Mouse (Mus musculus) adrenal gland, postnatal 25 days (tissue): Measurements from ENCODE around the gene Pla2g4e. TPM values are rescaled to one million over a fixed set of nuclear protein-coding genes. Genes with fewer than 3 reads are reported as not detected.

Experiments used
- DNase-seq: peaks from one replicate; pipeline ENCODE4 v3.0.0; 2021; ENCODE audit warnings: mixed read lengths
- long read RNA-seq: library from polyadenylated mRNA; stranded (forward); transcript quantifications from one replicate; pipeline ENCODE4 v2.0.0, GENCODE M21; 2021
- total RNA-seq: library from RNA; stranded (reverse); gene quantifications from 2 replicates; pipeline ENCODE4 v1.2.3, GENCODE M21; 2021

Pla2g4e gene
- total RNA-seq, result 0.33 and 0.36 TPM in 2 replicates
- long read RNA-seq, partial matches to known transcripts, result 1 of 1 reads
- long read RNA-seq, other reads (novel, unspliced or antisense), result 0 of 1 reads

GRCm38 (mm10) chr2:120244679-120245420 is at the start of gene Pla2g4e:
Gene Pla2g4e (minus strand): TSS chr2:120245335.
- peak; percentile 15 for DNase-seq

DNA sequence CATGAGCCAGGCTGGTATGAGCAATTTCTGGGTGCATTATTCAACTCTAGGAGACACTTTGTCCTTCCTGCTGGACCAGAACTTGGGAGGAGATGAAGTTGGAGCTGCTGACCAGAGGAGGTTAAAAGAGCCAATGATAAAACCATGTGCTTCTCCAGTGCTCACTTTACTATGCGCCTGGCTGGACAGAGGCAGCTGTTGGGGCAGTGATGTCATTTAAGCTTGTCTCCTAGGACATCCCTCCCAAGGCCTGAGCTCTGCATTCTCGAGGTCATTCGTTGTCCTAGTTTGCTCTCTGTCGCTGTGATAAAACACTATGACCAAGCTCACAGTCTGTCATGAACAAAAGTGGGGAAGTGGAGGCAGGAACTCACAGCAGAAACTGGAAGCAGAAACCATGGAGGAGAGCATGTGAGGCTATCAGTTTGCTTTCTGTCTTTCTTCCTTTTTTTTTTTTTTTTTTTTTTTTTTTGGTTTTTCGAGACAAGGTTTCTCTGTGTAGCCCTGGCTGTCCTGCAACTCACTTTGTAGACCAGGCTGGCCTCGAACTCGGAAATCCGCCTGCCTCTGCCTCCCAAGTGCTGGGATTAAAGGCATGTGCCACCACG is 46.4 kb upstream of the Pla2g4e start:
- DNase-seq, result peak; percentile 23

DNA sequence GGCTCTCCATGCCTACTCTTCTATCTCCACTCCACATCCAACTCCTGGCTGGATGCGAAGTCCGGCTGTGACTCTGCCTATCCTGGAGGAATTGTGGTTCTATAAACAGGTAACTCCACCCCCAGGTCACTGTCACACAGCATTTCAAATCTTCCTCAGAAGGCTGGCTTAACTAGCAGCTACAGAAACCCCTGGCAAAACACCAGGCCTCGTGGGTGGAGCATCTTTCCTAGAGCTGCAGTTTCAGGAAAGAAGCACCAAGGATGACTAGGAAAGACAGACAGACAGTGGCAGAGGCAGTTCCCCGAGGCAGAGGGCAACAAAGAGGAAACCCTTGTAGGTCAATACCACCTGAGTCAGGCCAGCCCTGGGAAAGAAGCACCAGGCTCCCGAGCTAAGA is 43.9 kb upstream of the Pla2g4e start, which contains the start of gene Pla2g4d:
Gene Pla2g4d, minus strand, starts transcription at position 203 of the 400 bp plus-strand sequence.
- DNase-seq, result no peak

DNA sequence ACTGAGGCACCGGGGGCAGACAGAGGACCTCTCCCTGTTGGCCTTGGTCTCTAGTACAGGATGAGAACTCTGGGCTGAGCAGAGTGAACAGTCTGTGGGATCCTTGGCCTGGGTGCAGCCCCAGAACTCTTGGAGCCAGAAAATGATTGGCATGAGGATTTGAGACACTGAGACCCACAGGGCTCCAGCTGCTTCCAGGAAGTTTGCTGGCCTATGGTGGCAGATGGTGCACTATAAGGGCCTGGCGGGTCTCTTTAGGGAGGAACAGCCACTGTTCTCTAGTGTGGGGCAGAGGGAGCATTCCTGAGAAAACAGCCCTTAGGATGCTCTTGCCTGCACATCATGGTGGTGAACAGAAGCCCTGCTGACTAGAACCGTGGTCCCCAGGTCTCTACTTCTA is 43.3 kb upstream of the Pla2g4e start:
- DNase-seq, result no peak

DNA sequence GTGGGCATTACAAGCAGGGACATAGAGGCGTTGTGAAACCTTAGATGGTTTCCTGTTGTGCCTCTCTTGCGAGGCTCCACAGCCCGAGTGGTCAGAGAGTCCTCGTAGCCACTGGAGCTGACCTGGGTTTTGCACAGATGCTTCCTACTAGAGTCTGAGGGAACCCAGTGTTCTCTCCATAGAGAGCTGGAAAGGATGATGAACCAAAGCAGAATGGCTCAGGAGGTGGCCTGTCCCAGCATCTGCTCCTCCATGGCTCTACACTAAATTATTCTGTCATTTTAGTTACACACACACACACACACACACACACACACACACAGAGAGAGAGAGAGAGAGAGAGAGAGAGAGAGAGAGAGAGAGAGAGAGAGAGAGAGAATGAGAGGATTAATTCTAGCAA is 40.5 kb upstream of the Pla2g4e start:
- DNase-seq, result no peak

GRCm38 (mm10) chr2:120284705-120285104 is 39.6 kb upstream of the Pla2g4e start:
- DNase-seq, result no peak

DNA sequence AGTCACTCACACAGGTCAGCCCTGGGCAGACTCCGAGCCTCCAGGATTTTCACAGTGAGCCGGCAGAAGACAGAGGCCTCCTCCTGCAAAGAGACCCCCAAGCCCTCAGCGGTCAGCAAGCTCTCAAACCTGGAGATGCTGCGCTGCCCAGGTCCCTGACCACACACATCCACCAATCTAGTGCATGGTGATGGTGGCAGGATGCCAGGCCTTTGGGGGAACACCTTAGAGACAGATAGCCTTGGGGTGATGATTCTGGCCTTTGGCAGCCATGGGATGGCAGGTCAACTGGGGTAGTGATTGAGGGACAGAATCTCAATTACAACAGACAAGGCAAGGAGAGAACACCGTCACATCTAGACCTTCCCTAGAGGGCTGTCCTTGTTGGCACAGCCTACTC is 39.0 kb upstream of the Pla2g4e start:
- DNase-seq, result peak; percentile 46

- DNase-seq, result peak; percentile 52
Measured at GRCm38 (mm10) chr2:120283550-120283949, 38.4 kb upstream of the Pla2g4e start.

- no peak for DNase-seq
Measured at GRCm38 (mm10) chr2:120281221-120281620, 36.1 kb upstream of the Pla2g4e start.

DNA sequence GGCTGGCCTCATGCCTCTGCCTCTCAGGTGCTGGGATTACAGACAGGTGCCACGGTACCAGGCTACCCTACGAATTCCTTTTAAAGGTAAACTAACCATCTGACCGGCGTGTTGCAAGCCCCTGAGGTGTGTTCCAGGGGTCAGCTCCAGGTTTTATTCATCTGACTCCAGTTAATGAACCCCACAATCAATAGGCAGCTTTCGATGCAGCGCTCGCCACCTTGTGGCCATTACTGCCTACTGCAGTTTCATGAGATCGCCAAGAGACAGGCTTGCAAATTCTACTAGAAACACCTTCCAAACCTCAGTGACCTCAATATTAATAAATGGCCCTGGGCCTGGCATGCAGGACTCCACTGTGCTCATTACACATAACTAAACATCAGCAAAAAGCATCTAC is 34.8 kb upstream of the Pla2g4e start:
- peak; percentile 60 for DNase-seq

DNA sequence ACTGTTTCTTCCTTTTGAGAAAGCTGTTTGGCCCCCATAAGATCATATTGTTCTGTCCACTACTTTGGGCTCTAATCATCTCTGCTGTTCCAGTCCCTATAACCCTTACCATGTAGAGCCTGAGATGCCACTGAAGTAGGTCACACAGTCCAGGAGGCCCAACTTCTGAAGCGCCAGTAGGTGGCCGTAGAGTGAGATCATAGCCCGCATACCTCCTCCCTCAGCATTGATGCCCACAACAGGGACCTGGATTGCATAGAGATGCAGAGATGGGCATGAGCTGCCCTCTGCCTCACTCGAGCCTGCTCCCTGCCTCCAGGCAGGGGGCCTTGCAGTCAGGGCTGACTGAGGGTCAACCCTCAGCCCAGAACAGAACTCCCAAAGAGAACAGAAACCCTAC is 31.8 kb upstream of the Pla2g4e start:
- DNase-seq, result no peak

DNA sequence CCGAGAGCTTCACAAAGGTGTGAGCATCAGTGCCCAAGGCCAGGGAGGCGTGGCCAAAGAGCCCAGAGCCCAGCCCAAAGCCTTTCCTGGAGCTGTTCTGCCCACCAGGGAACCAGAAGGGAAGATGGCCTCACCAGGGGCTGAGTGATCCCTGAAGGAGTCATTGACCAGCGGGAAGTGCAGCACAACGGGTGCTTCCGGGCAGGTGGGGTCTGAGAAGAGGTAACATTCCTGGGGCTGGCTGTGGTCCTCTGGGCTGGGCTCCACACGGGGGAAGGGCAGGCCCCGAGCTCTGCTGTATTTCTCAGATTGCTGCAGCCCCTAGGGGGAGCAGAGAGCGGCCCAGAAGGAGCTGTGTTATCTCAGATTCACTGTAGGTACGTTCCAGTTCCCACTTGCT is 23.5 kb upstream of the Pla2g4e start:
- no peak for DNase-seq

DNA sequence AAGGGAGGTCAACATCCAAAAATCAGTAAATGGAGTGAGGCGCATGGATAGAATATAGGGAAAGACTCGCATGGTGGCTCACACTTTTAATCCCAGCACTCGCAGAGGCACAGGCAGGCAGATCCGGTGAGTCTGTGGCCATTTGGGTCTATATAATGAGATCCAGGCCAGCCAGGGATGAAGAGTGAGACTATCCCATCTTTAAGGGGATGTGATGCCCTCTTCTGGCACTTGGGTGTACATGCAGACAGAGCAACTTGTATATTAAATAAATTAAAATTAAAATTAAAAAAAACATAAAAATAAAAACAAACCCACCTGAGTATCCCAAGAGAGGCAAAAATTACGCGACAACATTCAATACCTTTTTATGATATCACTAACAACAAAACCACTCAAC is 20.4 kb upstream of the Pla2g4e start:
- no peak for DNase-seq

DNA sequence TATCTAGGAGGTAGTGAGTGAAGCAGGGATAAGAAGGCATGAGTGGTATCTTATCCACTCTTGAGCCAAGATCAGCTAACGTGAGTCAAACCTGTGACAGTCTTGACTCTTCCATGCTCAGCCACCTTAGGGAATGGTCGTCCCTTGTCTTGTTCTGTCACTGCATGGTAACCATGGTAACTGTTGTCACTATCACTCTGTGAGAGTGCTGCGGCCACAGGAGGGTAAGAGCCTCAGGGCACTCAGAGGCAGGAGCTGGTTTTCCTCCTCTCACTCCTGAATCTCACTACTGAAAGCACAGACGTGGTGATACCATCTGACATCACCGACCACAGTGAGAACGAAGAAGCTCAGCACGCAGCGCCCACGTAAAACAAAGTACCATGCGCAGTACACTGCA is 19.7 kb upstream of the Pla2g4e start:
- DNase-seq, result no peak

DNA sequence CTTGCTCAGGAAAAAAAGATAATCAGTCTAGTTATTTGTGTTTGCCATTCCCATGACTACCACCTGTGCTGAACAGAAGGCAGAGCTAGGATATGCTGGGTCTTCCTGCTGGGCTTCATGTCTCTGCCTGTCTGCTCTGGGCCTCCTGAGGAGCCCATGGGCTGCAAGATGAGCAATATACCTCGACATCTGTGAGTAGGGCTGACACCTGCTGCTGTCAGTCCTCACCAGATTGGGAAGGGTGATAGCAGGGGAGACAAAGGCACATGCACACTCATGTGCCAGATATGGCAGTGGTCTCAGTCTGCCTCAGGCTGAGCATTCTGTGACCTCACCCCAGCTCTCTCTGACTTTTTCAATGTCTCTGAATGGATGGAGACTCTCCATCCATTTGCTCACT is 17.7 kb upstream of the Pla2g4e start:
- DNase-seq, result no peak

DNA sequence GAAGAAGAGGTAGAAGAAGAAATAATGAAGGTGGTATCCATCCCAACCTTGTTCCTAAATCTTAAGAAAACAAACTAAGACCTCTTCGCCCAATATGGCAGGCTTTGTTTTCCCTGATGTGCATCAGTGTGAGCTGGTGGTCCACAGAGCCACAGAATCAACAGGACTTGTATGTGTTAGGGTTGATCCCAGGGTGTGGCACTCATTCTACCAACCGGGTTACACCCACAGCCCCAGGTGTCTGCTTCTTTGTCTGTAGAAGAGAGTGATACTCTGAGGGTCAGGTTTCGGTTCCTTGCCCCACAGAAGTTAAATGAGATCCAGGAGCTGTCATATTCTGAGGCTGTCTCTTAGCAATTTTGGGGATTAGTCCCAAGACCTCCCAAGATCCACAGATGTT is 16.2 kb upstream of the Pla2g4e start:
- DNase-seq, result no peak

DNA sequence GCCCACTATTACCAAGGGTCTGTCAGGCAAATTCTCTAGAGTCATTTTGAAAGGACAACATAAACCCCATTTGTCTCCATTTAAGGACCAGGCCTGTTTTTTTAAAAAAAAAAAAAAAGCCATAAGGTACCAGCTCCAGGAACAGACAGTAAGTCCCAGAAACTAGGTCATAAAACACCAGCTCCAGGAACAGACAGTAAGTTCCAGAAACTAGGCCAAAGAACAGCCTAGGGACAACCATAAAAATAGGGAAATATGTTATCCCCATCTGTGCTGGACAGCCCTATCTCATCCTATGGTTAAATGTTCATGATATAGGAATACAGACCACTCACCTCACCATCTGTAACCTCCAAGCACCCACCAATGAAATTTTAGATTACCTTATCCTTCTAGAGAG is 11.1 kb upstream of the Pla2g4e start:
- no peak for DNase-seq

DNA sequence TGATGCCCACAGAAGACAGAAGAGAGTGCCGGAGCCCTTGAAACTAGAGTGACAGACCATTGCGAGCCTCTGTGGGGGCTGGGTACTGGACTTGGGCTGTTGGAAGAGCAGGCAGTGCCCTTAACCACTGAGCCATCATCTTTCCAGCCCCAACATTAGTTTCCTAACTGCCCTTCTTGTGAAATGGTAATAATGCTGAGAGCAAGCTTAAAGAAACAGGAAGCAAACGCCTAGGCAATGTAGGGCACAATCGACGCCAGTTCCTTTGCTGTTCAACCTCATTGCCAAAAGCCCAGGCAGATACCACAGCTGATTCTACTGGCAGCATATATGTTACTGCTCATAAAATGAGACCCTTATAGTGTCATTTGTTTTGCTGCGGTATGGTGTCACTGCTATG is 7.5 kb upstream of the Pla2g4e start:
- DNase-seq, result no peak

GRCm38 (mm10) chr2:120245421-120246016 is 384 bp upstream of the Pla2g4e start:
- DNase-seq, result peak; percentile 16

GRCm38 (mm10) chr2:120243995-120244394 is 1.1 kb downstream of the Pla2g4e start:
- DNase-seq, result no peak

GRCm38 (mm10) chr2:120242791-120243467 is 2.2 kb downstream of the Pla2g4e start:
- no peak for DNase-seq

- DNase-seq, result peak; percentile 24
Measured at GRCm38 (mm10) chr2:120238733-120239132, 6.4 kb downstream of the Pla2g4e start.

DNA sequence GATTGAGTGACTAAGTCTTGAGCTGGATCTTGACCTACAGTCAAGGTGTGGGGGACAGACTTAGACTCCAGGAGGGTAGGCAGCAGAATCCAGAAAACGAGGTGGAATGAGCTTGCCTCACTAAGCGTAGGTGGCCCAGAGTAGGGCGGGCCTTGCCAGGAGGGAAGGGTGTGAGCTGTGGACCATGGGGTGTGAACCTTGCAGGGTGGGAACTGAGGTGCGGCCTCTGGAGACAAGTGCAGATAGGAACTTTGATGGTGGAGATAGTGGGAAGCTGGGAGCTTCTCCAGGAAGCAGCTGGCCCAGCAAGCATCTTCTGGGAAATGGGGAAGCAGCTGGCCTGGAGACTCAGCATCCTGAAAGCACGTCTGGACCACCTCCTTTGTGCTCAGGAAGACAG is 7.4 kb downstream of the Pla2g4e start:
- no peak for DNase-seq
